In genomic region chr7:127746494-127747491, GRCm38 (mm10) we compare ENCODE assay signal across 1 mouse cellular context.
TF ChIP-seq lines count a peak whose summit lies in the region.

No protein-coding gene starts in this region.

TF ChIP-seq in CH12.LX, 34 proteins besides CTCF, POLR2A, EP300 and RAD21:
- TF ChIP-seq MEF2A (IDR thresholded peaks at IDR 0.05; ENCODE audit: borderline replicate concordance, low read depth, low read length) (no peak), TCF12 (IDR thresholded peaks at IDR 0.05; ENCODE audit: low read depth, low read length) (no peak), SIN3A (IDR thresholded peaks at IDR 0.05; ENCODE audit: low read length) (no peak), ETS1 (conservative IDR thresholded peaks at IDR 0.05; ENCODE audit: low read depth, low read length) (no peak), ZMIZ1 (IDR thresholded peaks at IDR 0.05; ENCODE audit: low read depth, low read length) (no peak), MYC (IDR thresholded peaks at IDR 0.05; ENCODE audit: low read depth, low read length) (no peak), PAX5 (IDR thresholded peaks at IDR 0.05; ENCODE audit: low read length) (no peak), MXI1 (IDR thresholded peaks at IDR 0.05; ENCODE audit: low read depth, low read length) (no peak)
